Mouse (Mus musculus) stomach, postnatal 0 days (tissue): ENCODE data around the gene Exosc7. TPM values are rescaled to one million over a fixed set of nuclear protein-coding genes. Genes with fewer than 3 reads are reported as not detected.

ENCODE experiments used
- ATAC-seq: fragments of 200-750 bp; cut with Nextera tagmentation; 2 replicates; pipeline ENCODE4 v1.8.0; 2017; ENCODE audit not compliant: low FRiP score, low TSS enrichment
- DNase-seq: peaks from one replicate; pipeline ENCODE4 v3.0.0-alpha.2; 2016; ENCODE audit warnings: low spot score
- H3K27ac ChIP-seq: fragments of 300-500 bp; sonication (generic); replicated peaks from 2 replicates; pipeline ENCODE4 v1.5.1; 2014; ENCODE audit warnings: mild to moderate bottlenecking, control low read depth
- H3K27me3 ChIP-seq: fragments of 300-500 bp; sonication (generic); 2 replicates; pipeline ENCODE4 v1.6.1; 2014; ENCODE audit warnings: low read length; ENCODE audit not compliant: control insufficient read depth, insufficient read depth
- H3K36me3 ChIP-seq: fragments of 300-500 bp; sonication (generic); 2 replicates; pipeline ENCODE4 v1.6.1; 2014; ENCODE audit warnings: low read length, mixed read lengths; ENCODE audit not compliant: control insufficient read depth, insufficient read depth
- H3K4me1 ChIP-seq: fragments of 300-500 bp; sonication (generic); replicated peaks from 2 replicates; pipeline ENCODE4 v1.6.1; 2014; ENCODE audit warnings: antibody characterized with exemption; ENCODE audit not compliant: control insufficient read depth, insufficient read depth
- H3K4me2 ChIP-seq: fragments of 300-500 bp; sonication (generic); replicated peaks from 2 replicates; pipeline ENCODE4 v1.6.1; 2014; ENCODE audit warnings: low read depth, mild to moderate bottlenecking, control low read depth, moderate library complexity
- H3K4me3 ChIP-seq: fragments of 300-500 bp; sonication (generic); 2 replicates; pipeline ENCODE4 v1.5.1; 2014; ENCODE audit warnings: low read depth, low read length, control low read depth
- H3K9ac ChIP-seq: fragments of 300-500 bp; sonication (generic); 2 replicates; pipeline ENCODE4 v1.6.1; 2014; ENCODE audit warnings: mild to moderate bottlenecking, low read length, control low read depth, mixed read lengths
- H3K9me3 ChIP-seq: fragments of 300-500 bp; sonication (generic); 2 replicates; pipeline ENCODE4 v1.6.1; 2016; ENCODE audit warnings: low read length; ENCODE audit not compliant: control insufficient read depth
- CTCF ChIP-seq: IDR thresholded peaks from 2 replicates; pipeline ENCODE4 v1.5.1; 2016; ENCODE audit warnings: antibody characterized with exemption, low read depth, mild to moderate bottlenecking, moderate library complexity
- EP300 ChIP-seq: optimal IDR thresholded peaks from 2 replicates; pipeline ENCODE3; 2016; ENCODE audit warnings: antibody characterized with exemption
- WGBS: fragments of 180-500 bp; shearing (Covaris S2); extraction: QIAGEN DNeasy Blood & Tissue Kit; methylation state at CpG from one replicate; pipeline ENCODE4 v1.1.7; 2014; 5-methylcytosine and 5-hydroxymethylcytosine counted together
- polyA plus RNA-seq: library from polyadenylated mRNA; unstranded; fragments of >200 nt; fragmentation: Nextera tagmentation; extraction: Ambion mirVana; gene quantifications from 2 replicates; pipeline ENCODE4 v1.2.1, GENCODE M21; 2015

The Exosc7 gene
- polyA plus RNA-seq, 1 experiment from 2014 or later: 73.5 TPM

DNA sequence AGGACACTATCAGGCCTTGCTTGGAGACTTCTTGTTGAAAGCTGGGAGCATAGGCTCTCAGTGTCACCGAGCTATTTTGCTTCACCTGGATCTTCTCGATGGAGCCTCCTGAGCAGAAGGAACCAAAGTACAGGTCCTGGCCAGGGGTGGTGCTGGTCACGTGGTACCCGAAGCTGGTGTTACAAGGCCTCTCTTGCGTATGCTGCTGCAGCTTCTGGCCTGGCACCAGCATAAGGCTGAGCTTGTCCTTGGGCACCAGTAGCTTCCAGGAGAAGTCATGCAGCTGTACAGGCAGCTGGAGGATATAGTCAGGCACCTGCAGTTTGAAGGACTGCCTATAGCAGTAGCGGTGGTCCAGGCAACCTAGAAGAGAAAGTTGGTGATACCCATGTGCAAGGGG, 67.0 kb downstream of the Exosc7 start:
- Histone ChIP-seq H3K4me2 (no peak overlapping the region), H3K9me3 (no peaks in the 10 kb centered on the region), H3K36me3 (no peaks in the 10 kb centered on the region; the same call in 1 of the 2 replicates), H3K4me1 (no peaks in the 10 kb centered on the region), H3K27me3 (no peaks in the 10 kb centered on the region), H3K9ac (no peak overlapping the region), H3K27ac (no peak overlapping the region), H3K4me3 (no peak overlapping the region)
- no peak for TF ChIP-seq CTCF
- no peak for TF ChIP-seq EP300
- DNase-seq: no peak
- WGBS: 95% methylated on average over 6 of the region's 6 CpGs
- ATAC-seq: no peak

GRCm38 (mm10) chr9:123183226-123183625, 70.2 kb downstream of the Exosc7 start:
- H3K27me3 ChIP-seq: no peaks in the 10 kb centered on the region
- DNase-seq (no peak), ATAC-seq (0 out of 2 replicates have a peak, but pooled peaks have one; percentile 26)
- H3K27ac ChIP-seq: no peak overlapping the region
- no peaks in the 10 kb centered on the region; the same call in 1 of the 2 replicates for H3K36me3 ChIP-seq
- H3K9ac ChIP-seq: no peak overlapping the region
- H3K4me2 ChIP-seq: no peak overlapping the region
- H3K9me3 ChIP-seq: no peaks in the 10 kb centered on the region
- WGBS: 65% methylated on average over 8 of the region's 8 CpGs
- H3K4me1 ChIP-seq: no peaks in the 10 kb centered on the region
- H3K4me3 ChIP-seq: no peak overlapping the region
- TF ChIP-seq CTCF: no peak
- TF ChIP-seq EP300: no peak

DNA sequence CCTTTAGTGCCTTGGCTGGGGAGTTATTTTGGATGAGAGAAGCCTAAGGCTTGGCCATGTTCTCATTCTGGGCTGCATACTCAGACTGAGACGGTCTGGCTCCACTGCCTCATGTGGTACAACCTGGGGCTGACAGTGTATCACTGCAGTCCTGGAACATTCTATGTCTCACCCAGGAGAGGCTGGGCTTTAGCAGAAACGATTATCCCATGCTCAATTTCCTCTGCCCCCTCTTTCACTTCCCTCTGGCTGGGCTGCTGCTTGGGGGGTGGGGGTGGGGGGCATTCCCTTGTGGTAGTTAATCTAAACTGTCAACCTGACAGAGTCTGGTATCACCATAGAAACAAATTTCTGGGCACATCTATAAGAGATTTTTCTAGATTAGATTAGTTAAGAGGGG, 72.5 kb downstream of the Exosc7 start:
- no peaks in the 10 kb centered on the region for H3K27me3 ChIP-seq
- 55% methylated on average over 2 of the region's 2 CpGs for WGBS
- no peaks in the 10 kb centered on the region for H3K4me1 ChIP-seq
- H3K4me2 ChIP-seq: no peak overlapping the region
- DNase-seq: no peak
- ATAC-seq: no peak
- no peak overlapping the region for H3K4me3 ChIP-seq
- H3K9ac ChIP-seq: no peak overlapping the region
- TF ChIP-seq EP300: no peak
- no peak for TF ChIP-seq CTCF
- H3K36me3 ChIP-seq: no peaks in the 10 kb centered on the region; the same call in 1 of the 2 replicates
- no peak overlapping the region for H3K27ac ChIP-seq
- H3K9me3 ChIP-seq: no peaks in the 10 kb centered on the region

Other genes with a start within 250 kb of the Exosc7 start
- gene Zfp445, start 247.2 kb upstream of the Exosc7 start, polyA plus RNA-seq: 17.0 and 19.2 TPM in 2 replicates
- gene Zkscan7, start 227.5 kb upstream of the Exosc7 start, polyA plus RNA-seq: 2.0 and 2.6 TPM in 2 replicates
- gene Zfp105, start 190.1 kb upstream of the Exosc7 start, polyA plus RNA-seq: 5.2 and 5.4 TPM in 2 replicates
- gene 1110059G10Rik, start 162.2 kb upstream of the Exosc7 start, polyA plus RNA-seq: 31.0 and 32.2 TPM in 2 replicates
- 7.3 and 9.3 TPM in 2 replicates for gene Kif15, start 162.2 kb upstream of the Exosc7 start, polyA plus RNA-seq
- 28.3 and 30.1 TPM in 2 replicates for gene Tmem42, start 91.9 kb upstream of the Exosc7 start, polyA plus RNA-seq
- 0.44 and 0.52 TPM in 2 replicates for gene Tgm4, start 78.5 kb upstream of the Exosc7 start, polyA plus RNA-seq
- gene Zdhhc3, start within 50 bp of the Exosc7 start, polyA plus RNA-seq: 64.7 and 65.7 TPM in 2 replicates
- gene Clec3b, start 37.7 kb downstream of the Exosc7 start, polyA plus RNA-seq: 13.9 and 17.1 TPM in 2 replicates
- 7.4 and 7.9 TPM in 2 replicates for gene Cdcp1, start 102.8 kb downstream of the Exosc7 start, polyA plus RNA-seq
- gene Tmem158, start 147.5 kb downstream of the Exosc7 start, polyA plus RNA-seq: 15.1 and 16.8 TPM in 2 replicates